Mouse (Mus musculus) limb, embryonic 14.5 days (tissue): ENCODE measurements around the gene Reg3d. TPM values are rescaled to one million over a fixed set of nuclear protein-coding genes. Genes with fewer than 3 reads are reported as not detected.
"Not testable (repeated sequence)": the region's sequence is repeated elsewhere in the genome, so short reads cannot be mapped to it uniquely, and the experiment has no call there.

Experiments
- ATAC-seq: fragments of 200-750 bp; cut with Nextera tagmentation; 2 replicates; pipeline ENCODE4 v1.8.0; 2017; ENCODE audit warnings: low read depth, moderate number of reproducible peaks, moderate TSS enrichment; ENCODE audit not compliant: low FRiP score
- DNase-seq: peaks from one replicate; pipeline ENCODE4 v3.0.0-alpha.2; 2015; ENCODE audit warnings: low spot score
- H3K27ac ChIP-seq: fragments of 300-500 bp; sonication (generic); replicated peaks from 2 replicates; pipeline ENCODE4 v1.5.1; 2014; ENCODE audit warnings: low read depth, mild to moderate bottlenecking, low read length, moderate library complexity, mixed read lengths
- H3K27me3 ChIP-seq: fragments of 300-500 bp; sonication (generic); 2 replicates; pipeline ENCODE4 v1.6.1; 2014; ENCODE audit warnings: low read length, mixed read lengths; ENCODE audit not compliant: control insufficient read depth, insufficient read depth
- H3K36me3 ChIP-seq: fragments of 300-500 bp; sonication (generic); 2 replicates; pipeline ENCODE4 v1.6.1; 2014; ENCODE audit warnings: mild to moderate bottlenecking, low read length, moderate library complexity, mixed read lengths; ENCODE audit not compliant: control insufficient read depth, insufficient read depth
- H3K4me1 ChIP-seq: fragments of 300-500 bp; sonication (generic); 2 replicates; pipeline ENCODE4 v1.6.1; 2014; ENCODE audit warnings: antibody characterized with exemption, low read length, mixed read lengths; ENCODE audit not compliant: control insufficient read depth, insufficient read depth
- H3K4me2 ChIP-seq: fragments of 300-500 bp; sonication (generic); replicated peaks from 2 replicates; pipeline ENCODE4 v1.6.1; 2014; ENCODE audit warnings: low read depth, mild to moderate bottlenecking, low read length, moderate library complexity; ENCODE audit not compliant: severe bottlenecking
- H3K4me3 ChIP-seq: fragments of 300-500 bp; sonication (generic); replicated peaks from 2 replicates; pipeline ENCODE4 v1.5.1; 2014; ENCODE audit warnings: low read length
- H3K9ac ChIP-seq: fragments of 300-500 bp; sonication (generic); 2 replicates; pipeline ENCODE4 v1.6.1; 2014; ENCODE audit warnings: mild to moderate bottlenecking, low read depth, low read length, moderate library complexity; ENCODE audit not compliant: severe bottlenecking
- H3K9me3 ChIP-seq: fragments of 300-500 bp; sonication (generic); 2 replicates; pipeline ENCODE4 v1.6.1; 2016; ENCODE audit warnings: low read length; ENCODE audit not compliant: control insufficient read depth
- POLR2A ChIP-seq: fragments of 200-500 bp; IDR thresholded peaks from 2 replicates; pipeline ENCODE4 v1.8.0; 2012; ENCODE audit warnings: inconsistent platforms, mild to moderate bottlenecking, moderate library complexity, borderline replicate concordance; ENCODE audit not compliant: insufficient read depth, insufficient read length; ENCODE audit errors: extremely low read depth
- WGBS: fragments of 180-500 bp; shearing (Covaris S2); extraction: QIAGEN DNeasy Blood & Tissue Kit; methylation state at CpG from one replicate; pipeline ENCODE4 v1.1.7; 2014; 5-methylcytosine and 5-hydroxymethylcytosine counted together
- polyA plus RNA-seq, 2 experiments: library from polyadenylated mRNA; depleted of rRNA in 1 of 2; stranded (reverse) in 1 of 2; unstranded in 1 of 2; fragments of >200 nt; fragmentation: Nextera tagmentation in 1 of 2; extraction: Ambion mirVana in 1 of 2; gene quantifications; 2 replicates each; pipeline versions ENCODE4 v1.2.1 to v1.2.3; 2012 to 2014

Gene Reg3d
- polyA plus RNA-seq (2012; rRNA removed) = not detected in 2 replicates
- polyA plus RNA-seq (2014; fragmentation: Nextera tagmentation; extraction: Ambion mirVana) = not detected in 2 replicates

DNA sequence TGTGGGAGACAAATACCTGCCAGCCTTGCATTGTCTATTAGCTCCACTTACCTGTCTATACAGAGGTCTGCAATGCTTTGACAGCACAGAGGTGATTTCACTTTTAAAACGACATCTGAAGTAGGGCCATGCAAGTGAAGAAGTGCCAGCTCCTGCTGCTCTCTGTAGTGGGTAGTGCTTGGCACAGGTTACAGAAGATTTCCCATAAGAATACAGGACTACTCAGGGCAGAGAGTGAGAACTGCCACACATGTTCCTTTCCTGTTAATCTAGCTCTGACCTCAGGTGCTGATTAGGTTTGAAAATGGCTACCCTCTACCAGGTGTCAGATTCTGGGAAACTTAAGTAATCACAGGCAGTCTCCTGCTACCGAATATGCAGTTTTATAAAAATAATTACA is at the start of gene Reg3d:
TSS of gene Reg3d (minus strand) at position 101 of the 400 bp plus-strand sequence.
- no peak within 1 kb of the TSS for H3K9ac ChIP-seq
- no peak within 1 kb of the TSS for H3K4me2 ChIP-seq
- 69% methylated on average over 2 of the region's 2 CpGs for WGBS
- ATAC-seq (no peak), DNase-seq (no peak)
- no peaks in the 10 kb centered on the region for H3K9me3 ChIP-seq
- no peaks in the 10 kb centered on the region for H3K36me3 ChIP-seq
- TF ChIP-seq POLR2A = no peak
- no peaks in the 10 kb centered on the region for H3K27me3 ChIP-seq
- no peak within 1 kb of the TSS for H3K27ac ChIP-seq
- no peak within 1 kb of the TSS for H3K4me3 ChIP-seq
- H3K4me1 ChIP-seq = no peaks in the 10 kb centered on the region

DNA sequence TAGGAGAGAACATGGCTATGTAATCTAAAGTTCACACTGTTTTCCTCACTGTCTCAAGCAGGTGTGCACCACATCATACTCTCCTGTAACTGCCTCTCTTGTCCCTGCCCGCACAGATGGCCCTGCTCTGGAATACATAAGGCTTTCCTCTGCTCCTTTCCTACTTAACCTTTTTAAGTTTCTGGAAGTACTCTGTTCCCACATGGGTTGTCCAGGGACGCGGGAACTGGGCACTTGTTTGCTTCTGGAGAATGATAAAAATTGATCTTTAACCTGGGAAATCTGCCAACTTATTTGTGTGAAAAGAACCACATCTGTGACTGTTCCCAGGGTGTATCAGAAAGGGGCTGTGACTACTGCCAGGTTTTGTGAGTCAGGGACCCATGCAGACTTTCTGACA is 46.8 kb upstream of the Reg3d start:
- H3K4me3 ChIP-seq = no peak overlapping the region
- DNase-seq = no peak
- no peaks in the 10 kb centered on the region for H3K4me1 ChIP-seq
- no peak for TF ChIP-seq POLR2A
- WGBS = 81% methylated on average over 3 of the region's 3 CpGs
- no peak overlapping the region for H3K4me2 ChIP-seq
- no peak overlapping the region for H3K27ac ChIP-seq
- no peaks in the 10 kb centered on the region for H3K9me3 ChIP-seq
- H3K9ac ChIP-seq = no peak overlapping the region
- ATAC-seq = no peak
- H3K36me3 ChIP-seq = no peaks in the 10 kb centered on the region
- no peaks in the 10 kb centered on the region for H3K27me3 ChIP-seq

DNA sequence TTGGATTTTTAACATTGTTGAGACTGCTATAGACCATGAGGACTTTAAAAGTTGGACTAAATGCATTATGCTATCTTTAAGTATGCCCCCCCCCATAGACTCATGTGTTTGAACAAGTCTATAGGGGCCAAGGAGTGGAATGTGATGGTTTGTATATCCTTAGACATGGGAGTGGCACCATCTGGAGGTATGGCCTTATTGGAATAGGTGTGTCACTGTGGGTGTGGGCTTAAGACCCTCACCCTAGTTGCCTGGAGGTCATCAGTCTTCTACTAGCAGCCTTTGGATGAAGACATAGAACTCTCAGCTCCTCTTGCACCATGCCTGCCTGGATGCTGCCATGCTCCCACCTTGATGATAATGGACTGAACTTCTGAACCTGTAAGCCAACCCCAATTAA is 43.7 kb upstream of the Reg3d start, which contains the start of gene Reg1:
TSS of gene Reg1 (plus strand) at position 301 of the 400 bp plus-strand sequence.
- ATAC-seq, H3K27ac ChIP-seq, H3K27me3 ChIP-seq: not testable (repeated sequence)

GRCm38 (mm10) chr6:78395323-78395722 is 16.7 kb upstream of the Reg3d start, which contains the start of gene Reg2:
Gene Reg2, plus strand, starts transcription at chr6:78395623.
- H3K4me1 ChIP-seq, H3K36me3 ChIP-seq, H3K9me3 ChIP-seq, H3K27ac ChIP-seq, H3K4me3 ChIP-seq, ATAC-seq, H3K9ac ChIP-seq, H3K4me2 ChIP-seq, H3K27me3 ChIP-seq, DNase-seq: not testable (repeated sequence)
- 97% methylated on average over 3 of the region's 17 CpGs for WGBS

More for the DNA sequence above, 43.7 kb upstream of the Reg3d start, which contains the start of gene Reg1:
- not testable (repeated sequence) for H3K4me1 ChIP-seq, H3K4me3 ChIP-seq, H3K36me3 ChIP-seq, H3K9ac ChIP-seq, DNase-seq, H3K9me3 ChIP-seq, H3K4me2 ChIP-seq

GRCm38 (mm10) chr6:78385609-78386008 is 6.9 kb upstream of the Reg3d start:
- no peak for DNase-seq
- Histone ChIP-seq H3K4me2 (no peak overlapping the region), H3K4me1 (no peaks in the 10 kb centered on the region), H3K9me3 (no peaks in the 10 kb centered on the region), H3K27ac (no peak overlapping the region), H3K4me3 (no peak overlapping the region), H3K9ac (no peak overlapping the region), H3K27me3 (no peaks in the 10 kb centered on the region), H3K36me3 (no peaks in the 10 kb centered on the region)
- no peak for TF ChIP-seq POLR2A
- 91% methylated on average over 3 of the region's 3 CpGs for WGBS
- ATAC-seq = no peak

DNA sequence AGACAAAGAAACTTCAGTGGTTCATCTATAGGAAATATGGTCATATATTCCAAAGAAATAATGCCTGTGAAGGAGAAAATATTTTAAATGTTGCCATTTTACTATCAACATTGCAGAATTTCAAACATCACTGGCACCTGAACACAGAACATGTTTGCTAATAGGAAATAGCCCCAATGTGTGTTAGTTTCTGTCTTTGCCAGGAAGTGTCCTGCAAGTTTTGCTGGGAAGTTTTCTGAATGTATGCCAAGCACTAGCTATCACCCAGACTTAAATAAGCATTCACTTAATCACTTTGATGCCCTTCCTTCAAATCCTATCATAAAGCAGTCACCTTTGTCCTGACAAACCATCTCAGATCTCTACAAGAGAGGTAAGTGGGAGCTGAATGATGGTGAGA is 1.7 kb upstream of the Reg3d start, which contains the start of gene Reg3a:
TSS of gene Reg3a (plus strand) at position 301 of the 400 bp plus-strand sequence.
- no peaks in the 10 kb centered on the region for H3K36me3 ChIP-seq
- TF ChIP-seq POLR2A = no peak
- no peak within 1 kb of the TSS for H3K27ac ChIP-seq
- H3K4me1 ChIP-seq = no peaks in the 10 kb centered on the region
- no peaks in the 10 kb centered on the region for H3K27me3 ChIP-seq
- no peak within 1 kb of the TSS for H3K4me2 ChIP-seq
- no peak within 1 kb of the TSS for H3K4me3 ChIP-seq
- DNase-seq (no peak), ATAC-seq (no peak)
- no peaks in the 10 kb centered on the region for H3K9me3 ChIP-seq
- H3K9ac ChIP-seq = no peak within 1 kb of the TSS
